Mouse (Mus musculus): ENCODE data around the gene Gm20390.

- TF ChIP-seq POLR2A (IDR thresholded peaks at IDR 0.05; ENCODE audit: borderline replicate concordance, low read depth, low read length) = no peak
- no peak for TF ChIP-seq CTCF (IDR thresholded peaks at IDR 0.05; ENCODE audit: low read depth, low read length)
These were observed 26.4 kb upstream of the Gm20390 start for GRCm38 (mm10) chr11:93994531-93994930.

All from bone marrow macrophage, adult 2 months (primary cell).